Mouse (Mus musculus): ENCODE results near the gene Pnlip.

DNA sequence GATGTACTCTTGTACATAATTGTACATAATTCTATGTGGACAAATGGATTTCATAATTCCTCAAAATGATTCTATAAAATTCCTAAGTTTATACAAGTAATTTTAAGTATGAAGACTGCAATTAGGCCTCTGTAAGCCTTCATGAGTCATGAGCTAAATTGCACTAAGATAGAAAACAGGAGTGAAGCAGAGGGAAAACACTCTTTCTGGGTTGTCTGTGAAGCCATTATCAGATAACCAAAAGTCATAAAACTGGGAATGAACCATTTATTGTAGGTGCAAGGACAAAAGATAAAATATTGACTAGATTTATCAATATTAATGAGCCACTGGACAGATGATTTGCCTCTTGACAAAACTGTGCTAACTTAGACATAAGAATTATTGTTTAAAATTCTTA, 68.1 kb downstream of the Pnlip start:
- TF ChIP-seq CTCF (IDR thresholded peaks at IDR 0.05; ENCODE audit: low read depth) (no peak), EP300 (IDR thresholded peaks at IDR 0.05; ENCODE audit: low read depth) (no peak)
